Mouse (Mus musculus) adrenal gland, adult (tissue): Measurements from ENCODE around the gene Eefsec.
A peak's percentile ranks its signal among the peaks of the same experiment; 100 is the strongest.

Source experiments
- DNase-seq, 2 experiments: peaks; one replicate each; pipeline ENCODE4 v3.0.0; 2022 to 2023; ENCODE audit warnings: low spot score in 1 of 2; ENCODE audit not compliant: inconsistent age in 2 of 2

Gene Eefsec

DNA sequence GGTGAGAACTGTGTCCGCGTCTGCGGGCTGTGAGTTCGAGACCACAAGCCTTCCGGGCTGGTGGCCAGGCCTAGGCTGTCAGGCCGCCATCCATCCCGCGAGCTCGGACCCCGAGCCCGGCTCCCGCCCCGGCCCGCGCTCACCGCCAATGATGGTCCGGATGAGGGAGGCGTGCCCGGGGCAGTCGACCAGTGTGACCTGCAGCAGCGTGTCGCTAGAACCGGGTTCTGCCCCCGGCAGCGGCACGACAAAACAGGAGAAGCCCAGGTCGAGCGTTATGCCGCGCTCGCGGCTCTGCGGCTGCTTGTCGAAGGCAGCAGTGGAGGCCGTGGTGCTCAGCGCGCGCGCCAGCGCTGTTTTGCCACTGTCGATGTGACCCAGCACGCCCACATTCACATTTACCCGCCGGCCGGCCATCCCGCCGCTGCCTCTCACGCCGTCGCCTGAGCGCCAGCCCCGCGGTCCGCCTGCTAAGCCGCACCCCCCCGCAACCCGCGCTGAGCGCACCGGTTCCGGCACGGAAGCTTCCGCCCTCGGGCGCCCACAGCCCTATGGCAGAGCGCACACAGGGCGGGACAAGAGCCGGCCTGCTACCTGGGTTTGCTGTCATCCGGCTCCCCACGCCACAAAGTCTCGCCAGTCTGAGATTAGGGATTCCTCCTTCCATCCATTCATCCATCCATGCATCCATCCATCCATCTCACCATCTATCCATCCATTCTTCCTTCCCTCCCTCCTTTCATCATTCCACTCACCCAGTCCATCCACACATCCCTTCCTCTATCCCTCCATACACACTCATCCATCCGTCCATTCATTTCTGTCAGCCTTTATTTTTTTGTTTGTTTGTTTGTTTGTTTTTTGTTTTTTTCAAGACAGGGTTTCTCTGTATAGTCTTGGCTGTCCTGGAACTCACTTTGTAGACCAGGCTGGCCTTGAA is at the start of gene Eefsec:
Gene Eefsec, minus strand, starts transcription at position 477 of the 940 bp plus-strand sequence.
- peak; percentile 85 to 94 for DNase-seq

DNA sequence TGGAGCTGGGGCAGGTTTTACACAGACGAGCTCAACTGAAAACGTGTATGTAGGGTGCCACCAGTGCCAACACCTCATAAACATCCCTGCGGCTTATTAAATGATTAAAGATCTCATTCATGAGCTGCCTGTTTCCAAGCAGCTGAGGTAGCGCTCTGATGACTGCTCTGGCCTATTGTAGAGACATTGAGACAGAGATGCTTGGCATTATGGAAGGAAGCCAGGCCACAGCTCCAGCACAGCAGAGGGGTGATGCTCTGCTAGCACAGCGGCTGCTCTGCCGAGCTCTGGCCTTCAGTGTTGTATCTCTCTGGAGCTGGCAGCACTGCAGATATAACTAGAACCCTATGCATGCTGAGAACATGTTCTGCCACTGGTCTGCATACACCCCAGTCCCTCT is 47.4 kb upstream of the Eefsec start:
- DNase-seq = no peak

DNA sequence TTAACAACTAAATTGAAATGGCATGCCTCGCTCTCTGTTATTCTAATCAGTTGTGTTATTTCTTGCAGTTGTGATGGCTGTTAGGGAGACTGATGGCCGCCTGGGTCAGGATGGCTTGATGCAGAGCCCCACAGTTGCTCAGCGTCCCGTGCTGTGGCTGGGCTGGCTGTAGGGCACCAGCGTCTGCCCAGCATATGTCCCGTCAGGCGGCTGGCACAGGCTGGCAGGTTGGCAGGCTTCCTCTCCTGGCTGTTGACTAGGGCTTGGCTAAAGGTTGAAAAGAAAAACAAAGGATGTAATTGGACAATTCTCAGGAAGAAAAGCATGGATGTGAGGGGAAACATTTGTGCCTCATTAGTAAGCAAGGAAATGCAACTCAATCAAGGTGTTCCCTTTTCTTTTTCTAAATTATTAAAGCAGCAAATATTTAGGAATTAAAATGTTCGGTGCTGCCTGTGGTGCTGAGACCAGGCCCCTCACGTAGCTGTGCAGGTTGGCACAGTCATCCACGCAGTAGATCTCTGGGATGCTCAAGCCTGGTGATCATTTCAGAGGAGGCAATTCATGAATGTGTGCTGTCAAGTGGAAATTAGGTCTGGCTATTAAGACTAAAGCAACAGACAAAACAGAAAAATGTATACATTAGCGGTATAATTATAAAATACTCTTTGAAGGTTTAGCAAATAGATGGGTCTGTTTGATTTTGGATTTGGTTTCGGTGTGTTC is 44.5 kb upstream of the Eefsec start:
- DNase-seq = no peak

DNA sequence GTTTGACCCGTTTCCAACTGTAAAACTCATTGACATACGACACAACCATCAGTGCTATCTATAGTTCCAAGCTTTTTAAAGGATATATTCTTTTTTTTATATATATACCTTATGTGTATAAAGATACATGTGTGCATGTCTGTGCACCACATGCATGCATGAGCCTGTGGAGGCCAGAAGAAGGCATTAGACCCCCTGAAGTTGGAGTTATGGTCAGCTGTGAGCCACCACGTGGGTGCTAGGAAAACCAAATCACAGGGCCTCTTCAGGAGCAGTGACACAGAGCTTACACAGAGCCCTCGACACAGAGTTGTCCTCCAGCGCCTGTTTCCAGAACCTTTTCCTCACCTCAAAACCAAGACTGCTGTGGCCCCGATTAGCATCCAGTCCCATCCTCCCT is 43.5 kb upstream of the Eefsec start:
- DNase-seq = no peak

DNA sequence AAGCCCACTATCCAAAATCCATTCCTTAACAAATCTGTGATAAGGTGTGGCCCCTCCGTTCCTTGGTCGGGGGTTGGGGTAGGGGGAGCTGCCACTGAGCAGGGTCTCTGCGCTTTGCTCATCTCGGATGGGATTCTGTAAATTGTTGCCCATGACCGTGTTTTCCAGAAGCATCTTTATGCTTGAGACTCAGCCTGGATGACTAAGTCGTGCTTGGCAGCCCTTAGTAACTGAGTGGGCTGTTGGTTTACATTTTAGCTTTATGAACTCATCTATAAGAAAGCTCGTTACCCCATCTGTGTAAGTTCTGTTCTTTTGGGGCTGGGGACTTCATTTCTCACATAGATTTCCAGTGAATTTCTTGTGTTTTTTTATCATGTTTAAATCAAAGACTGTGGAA is 42.7 kb upstream of the Eefsec start:
- no peak for DNase-seq

DNA sequence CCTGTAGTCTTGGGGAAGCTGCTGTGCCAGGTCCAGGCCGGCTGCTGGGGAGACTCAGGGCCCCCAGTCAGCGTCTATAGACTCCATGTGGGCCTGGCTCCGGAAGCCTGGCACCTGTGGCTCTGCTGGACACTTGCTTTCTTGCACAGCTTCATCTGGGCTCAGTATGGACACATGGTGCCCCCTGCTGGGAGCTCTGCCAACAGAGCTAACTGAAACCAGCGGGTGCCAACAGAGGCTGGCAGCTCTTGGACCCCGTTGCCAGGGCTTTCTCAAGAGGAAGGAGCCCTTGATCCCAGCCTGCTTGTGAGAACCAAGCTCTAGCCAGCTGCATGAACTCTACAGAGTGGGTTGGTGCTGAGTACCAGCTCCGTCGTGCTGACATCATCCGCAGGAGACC is 40.6 kb upstream of the Eefsec start:
- DNase-seq = peak; percentile 59 to 82

DNA sequence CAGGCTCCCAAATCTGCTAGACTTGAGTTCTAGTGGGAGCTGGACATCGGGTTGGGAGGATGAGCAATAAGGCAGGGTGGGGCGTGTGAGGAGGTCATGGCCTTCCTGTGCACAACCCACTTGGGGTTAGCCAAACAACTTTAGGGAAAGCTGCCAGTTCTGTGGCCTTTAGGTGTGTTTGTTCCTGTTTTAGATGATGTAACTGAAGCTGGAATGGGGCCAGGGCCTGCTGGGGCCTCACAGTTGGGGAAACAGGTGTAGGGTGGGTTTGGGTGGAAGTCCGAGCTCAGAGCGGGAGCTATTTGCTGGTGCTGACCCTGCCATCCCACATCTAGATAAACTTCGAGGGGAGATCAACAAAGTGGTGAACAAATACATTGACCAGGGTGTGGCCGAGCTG is 39.0 kb upstream of the Eefsec start:
- DNase-seq = peak; percentile 62 to 79

DNA sequence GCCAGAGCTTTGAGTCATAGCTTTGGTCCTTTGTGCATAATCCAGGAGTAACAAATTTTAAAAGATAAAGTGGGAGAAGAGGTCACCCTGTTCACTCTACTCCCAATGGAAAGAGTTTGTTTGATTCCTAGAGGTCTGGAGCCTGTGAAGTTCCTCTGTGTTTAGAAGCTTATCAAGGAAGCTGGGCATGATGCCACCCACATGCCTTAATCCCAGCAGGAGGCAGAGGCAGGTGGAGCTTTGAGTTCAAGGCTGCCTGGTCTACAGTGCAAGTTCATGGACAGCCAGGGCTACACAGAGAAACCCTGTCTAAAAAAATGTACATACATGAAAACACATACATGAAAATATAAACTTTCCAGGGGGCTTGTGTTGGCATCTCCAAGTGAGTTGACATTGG is 37.6 kb upstream of the Eefsec start:
- no peak for DNase-seq

DNA sequence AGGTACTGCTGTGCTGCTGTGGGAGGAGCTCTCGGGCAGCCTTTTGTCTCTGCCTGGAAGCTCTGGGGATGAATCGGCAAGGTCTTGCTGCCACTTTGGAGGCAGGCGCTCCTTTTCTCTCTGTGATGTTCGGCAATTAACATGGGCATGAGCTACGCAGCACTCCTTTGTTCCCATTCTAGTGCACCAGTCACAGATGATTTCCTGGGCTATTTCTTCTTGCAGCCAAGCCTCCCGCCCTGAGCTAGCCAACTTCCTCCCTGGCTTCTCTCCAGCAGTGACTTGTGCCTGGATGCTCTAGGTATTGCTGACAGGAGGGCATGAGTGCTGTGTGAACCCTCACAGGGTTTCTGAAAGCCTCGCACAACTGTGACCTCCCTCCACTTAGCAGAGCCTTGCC is 36.8 kb upstream of the Eefsec start:
- DNase-seq = peak; percentile 33 to 66

DNA sequence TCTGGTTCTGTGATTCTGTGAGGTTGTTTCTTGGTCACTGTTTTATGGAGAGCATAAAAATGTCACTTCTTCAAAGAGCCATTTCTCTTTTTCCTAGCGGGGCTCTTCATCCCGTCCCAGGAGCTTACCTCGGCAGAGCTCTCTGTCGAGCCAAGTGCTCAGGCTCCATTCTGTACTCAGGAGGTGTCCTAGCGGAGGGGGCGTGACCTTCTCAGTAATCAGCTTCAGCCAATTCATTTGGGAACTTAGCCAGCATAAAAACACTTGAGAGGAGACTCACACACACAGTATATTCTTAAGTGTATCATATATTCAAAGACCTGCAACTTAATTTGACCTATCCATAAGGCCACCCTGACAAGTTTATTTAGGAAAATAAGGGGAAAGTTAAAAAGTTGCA is 34.1 kb upstream of the Eefsec start:
- no peak for DNase-seq

DNA sequence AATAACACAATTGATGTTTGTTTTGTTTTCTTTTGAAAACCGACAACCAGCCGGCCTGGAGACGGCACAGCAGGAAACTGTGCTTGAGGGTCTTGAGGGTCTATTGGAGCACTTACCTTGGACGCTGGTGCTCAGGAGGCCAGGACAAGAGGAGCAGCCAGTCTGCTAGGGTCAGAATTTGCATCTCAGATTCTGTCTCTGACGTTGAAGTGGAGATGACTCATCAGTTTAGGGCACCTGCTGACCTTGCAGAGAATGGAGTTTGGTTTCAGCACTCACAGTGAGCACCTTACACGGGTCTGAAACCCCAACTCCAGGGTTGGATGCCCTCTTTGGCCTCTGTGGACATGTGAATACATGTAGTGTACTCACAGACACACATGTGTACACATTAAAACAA is 23.5 kb upstream of the Eefsec start:
- no peak for DNase-seq

DNA sequence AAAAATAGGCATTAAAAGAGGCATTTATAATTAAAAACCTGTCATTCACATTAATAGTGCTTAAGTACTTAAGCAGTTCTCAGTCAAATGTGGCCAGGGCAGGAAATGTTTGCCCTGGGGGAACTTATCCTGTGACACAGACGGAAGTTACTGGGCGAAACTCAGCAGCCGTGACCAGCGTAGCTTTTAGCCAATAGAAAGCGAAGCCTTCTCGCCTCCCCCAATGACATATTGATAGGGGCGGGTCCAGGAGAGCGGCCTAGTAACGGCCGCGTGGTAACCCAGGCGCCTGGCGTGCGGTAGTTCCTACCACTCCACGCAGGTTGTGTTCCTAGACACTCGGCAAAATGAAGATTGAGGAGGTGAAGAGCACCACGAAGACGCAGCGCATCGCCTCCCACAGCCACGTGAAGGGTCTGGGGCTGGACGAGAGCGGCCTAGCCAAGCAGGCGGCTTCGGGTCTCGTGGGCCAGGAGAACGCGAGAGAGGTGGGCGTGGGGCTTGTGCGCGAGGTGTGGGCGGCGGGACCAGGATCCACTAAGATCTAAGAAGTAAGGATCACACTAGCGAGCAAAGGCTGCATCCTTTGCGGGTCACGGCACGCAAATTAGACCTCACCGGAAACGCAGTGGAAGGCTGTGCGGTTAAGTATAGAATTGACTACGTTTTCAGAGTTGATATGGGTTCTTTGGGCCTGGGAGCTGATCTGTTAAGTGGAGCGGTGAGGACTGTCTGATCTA is 19.0 kb upstream of the Eefsec start, which contains the start of gene Ruvbl1:
Gene Ruvbl1, plus strand, starts transcription at position 229 of the 740 bp plus-strand sequence.
- peak; percentile 93 to 97 for DNase-seq

DNA sequence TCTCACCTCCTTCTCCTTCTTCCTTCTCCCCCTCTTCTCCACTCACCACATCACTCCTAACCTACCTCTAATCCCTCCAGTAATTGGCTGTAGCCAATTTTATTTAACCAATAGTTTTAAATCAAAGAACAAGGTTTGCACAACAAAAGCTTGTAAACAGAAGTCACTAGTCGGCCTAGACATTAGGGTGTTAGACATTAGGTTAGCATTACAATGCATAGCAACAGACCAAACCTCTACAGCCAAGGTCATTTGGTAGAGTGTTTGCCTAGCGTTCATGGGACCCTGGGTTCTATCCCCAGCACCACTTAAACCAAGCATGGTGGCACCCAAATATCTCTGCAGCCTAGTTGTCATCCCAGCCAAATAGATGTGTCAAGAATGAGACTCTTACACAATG is 8.2 kb upstream of the Eefsec start:
- no peak for DNase-seq

DNA sequence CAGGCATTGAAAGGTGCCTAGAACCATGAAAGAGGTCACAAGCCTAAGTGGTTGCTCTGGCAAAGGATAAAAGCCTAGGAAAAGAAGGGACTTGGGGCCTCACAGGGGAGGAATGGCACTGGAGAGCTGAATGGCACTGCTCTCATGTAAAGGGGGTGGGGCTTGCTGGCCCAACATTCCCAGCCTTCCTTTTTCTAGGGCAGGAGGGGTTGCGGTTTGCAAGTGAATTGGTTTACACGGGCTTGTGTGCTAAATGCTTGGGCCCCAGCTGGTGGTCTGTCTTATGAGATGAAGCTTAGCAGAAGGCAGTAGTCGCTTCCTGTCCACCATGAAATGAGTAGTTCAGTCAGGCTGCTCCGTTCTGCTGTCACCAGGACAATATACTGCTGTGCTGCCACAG is 1.1 kb upstream of the Eefsec start:
- no peak for DNase-seq

DNA sequence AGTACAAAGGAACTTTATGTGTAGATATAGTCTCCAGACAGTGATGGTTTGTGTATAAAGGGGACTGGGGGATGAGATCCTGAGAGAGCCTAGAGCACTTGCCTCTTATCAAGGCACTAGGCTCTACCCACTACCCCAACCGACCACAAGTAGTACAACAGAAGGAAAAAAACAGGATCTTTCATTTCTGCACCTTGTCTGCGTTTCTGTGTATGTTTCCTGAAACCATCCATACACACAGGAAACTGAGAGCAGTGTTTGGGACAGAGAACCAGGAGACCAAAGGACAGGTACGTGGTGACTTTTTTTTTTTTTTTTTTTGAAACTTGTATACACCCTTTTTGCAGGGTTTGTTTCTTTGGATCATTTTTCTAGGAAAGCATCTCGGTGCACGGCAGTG is 678 bp downstream of the Eefsec start:
- no peak for DNase-seq

DNA sequence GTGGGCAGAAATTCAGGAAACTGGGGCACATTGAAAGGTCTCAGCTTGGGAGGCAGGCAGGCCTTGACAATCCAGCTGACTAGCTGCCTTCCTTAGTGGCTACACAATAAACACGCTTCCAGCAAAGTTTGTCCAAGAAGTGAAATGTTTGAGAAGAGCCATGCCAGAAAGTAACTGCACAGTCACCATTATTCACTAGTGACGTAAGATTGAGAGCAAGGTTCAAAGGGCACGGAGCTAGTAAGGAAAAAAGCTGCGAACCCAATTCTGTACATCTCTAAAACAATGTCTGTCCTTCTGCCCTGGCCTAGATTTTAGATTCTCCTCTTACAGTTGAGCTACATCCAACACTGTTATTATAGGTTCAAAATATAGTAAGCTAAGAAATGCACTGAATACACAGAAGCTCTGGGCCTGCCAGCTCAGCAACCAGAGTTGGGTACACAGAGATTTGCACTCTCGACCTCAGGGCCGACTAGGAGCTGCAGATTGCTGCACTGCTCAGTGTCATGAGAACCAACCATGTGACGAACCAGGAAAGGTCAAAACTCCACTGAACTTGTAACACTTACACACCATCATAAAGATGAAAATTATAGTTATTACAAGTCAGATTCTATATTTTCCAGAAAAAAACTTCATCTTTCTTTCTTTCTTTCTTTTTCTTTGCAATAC is 2.1 kb downstream of the Eefsec start:
- DNase-seq = no peak

DNA sequence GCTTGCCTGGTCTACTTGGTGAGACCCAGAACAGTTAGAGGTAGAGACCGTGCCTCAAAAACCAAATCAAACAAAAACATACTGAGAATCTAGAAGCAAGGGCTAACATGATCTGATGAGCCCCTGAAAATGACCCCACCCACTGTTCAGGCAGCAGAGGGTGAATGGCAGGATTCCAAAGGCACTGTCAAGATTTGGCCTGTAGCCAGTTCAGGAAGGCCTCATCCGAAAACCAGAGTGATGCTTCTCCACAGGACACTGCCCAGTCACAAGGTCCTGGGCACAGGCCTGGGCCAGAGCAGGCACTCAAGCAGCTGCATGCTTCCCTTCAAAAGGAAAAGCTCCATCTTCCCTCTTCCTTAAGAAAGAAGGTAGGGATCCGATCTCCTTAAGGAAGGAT is 2.9 kb downstream of the Eefsec start:
- DNase-seq = no peak

DNA sequence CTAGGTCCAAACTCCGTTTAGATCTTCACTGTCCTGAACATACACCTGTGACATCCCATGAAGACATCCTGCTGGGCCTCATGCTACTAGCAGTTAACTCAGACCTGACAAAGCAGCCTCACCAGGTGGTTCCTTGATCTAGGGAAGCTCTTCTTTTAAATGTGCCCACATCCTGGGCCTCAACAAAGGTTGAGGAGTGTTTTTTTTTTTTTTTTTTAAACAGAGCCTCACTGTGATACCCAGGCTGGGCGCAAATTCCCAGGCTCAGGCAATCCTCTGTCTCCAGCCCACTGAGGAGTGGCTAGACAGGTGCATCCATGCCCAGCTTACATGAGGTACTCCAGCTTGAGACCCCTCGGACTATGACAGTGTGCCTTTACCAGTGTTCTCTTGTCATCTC is 3.8 kb downstream of the Eefsec start:
- no peak for DNase-seq

DNA sequence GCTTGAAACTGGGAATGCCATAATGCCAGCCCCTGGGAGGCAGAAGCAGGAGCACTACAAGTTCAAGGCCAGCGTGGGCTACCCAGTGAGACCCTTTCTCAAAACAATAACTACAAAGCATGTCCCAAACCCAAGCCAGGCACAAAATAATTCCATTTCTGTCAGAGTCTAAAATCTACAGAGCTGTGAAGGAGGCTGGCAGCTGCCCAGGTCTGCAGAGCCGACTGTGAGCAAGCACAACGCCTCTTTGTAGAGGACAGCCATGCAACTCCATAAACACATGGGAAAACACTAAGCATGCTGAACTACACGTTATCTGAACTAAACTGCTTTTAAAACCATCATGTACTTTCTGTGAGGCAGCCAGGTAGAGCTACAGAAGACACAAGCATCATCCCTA is 7.3 kb downstream of the Eefsec start:
- no peak for DNase-seq

DNA sequence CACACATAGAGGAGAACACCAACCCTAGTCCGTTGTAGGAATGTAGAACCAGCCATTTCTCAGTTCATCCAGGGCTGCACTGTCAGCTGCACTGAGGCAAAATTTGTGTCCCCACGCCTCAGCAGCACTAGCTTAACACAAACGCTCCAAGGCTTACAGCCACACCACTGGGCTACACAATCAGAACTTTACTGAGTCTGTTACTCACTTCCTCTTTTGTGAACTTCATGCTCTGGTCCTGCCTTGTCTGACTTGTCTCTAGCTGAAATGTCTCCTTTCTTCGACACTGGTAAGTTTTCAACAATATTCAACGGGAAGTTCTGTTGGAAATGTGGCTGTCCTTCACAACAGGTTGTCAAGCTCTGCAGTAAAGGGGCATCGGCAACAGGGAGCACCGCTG is 10.7 kb downstream of the Eefsec start:
- no peak for DNase-seq

DNA sequence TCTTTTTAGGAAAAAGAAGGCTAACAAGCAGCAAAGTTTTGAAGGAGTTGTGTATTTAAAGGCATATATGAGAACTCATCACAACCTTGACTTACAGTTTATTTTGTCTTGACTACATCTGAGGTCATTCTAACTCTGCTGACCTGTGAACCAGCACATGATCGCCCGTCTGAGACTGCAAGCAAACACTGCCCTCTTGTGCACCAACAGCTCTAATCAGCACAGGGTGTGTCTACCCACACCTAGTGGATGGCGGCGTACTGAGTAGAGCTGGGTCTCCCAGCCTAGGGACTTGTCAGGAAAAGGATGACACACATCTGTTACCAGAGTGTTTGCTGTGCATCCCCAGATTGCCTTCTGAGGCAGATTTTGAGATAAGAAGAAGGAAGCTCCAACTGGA is 15.1 kb downstream of the Eefsec start:
- DNase-seq = peak; percentile 21 to 62
